Mouse (Mus musculus) megakaryocyte, embryonic 14.5 days (primary cell): Measurements from ENCODE around the gene Abcb5. TPM values are rescaled to one million over a fixed set of nuclear protein-coding genes. Genes with fewer than 3 reads are reported as not detected.

Experiments used
- H3K27me3 ChIP-seq: replicated peaks from 2 replicates; pipeline ENCODE3; 2012; ENCODE audit warnings: inconsistent platforms
- H3K36me3 ChIP-seq: replicated peaks from 2 replicates; pipeline ENCODE3; 2012; ENCODE audit warnings: low read length, inconsistent platforms, mixed read lengths
- H3K4me1 ChIP-seq: 2 replicates; pipeline ENCODE4 v1.6.1; 2012; ENCODE audit warnings: inconsistent platforms
- H3K4me3 ChIP-seq: replicated peaks from 2 replicates; pipeline ENCODE3; 2012; ENCODE audit warnings: moderate library complexity, mild to moderate bottlenecking, inconsistent platforms
- H3K9me3 ChIP-seq: 2 replicates; pipeline ENCODE4 v1.6.1; 2012; ENCODE audit warnings: inconsistent platforms
- FLI1 ChIP-seq: IDR thresholded peaks from 2 replicates; pipeline ENCODE4 v1.6.1; 2012; ENCODE audit warnings: low read length, inconsistent platforms, mixed read lengths
- GATA1 ChIP-seq: IDR thresholded peaks from 3 replicates; pipeline ENCODE4 v1.6.1; 2012; ENCODE audit warnings: mixed read lengths, low read length, inconsistent platforms, borderline replicate concordance
- polyA plus RNA-seq: library from polyadenylated mRNA; stranded (reverse); fragments of >175 nt; gene quantifications from 2 replicates; pipeline ENCODE4 v1.2.3, GENCODE M21; 2012; ENCODE audit warnings: low replicate concordance; ENCODE audit not compliant: insufficient read depth

Gene Abcb5
- polyA plus RNA-seq, 1 experiment: not detected

DNA sequence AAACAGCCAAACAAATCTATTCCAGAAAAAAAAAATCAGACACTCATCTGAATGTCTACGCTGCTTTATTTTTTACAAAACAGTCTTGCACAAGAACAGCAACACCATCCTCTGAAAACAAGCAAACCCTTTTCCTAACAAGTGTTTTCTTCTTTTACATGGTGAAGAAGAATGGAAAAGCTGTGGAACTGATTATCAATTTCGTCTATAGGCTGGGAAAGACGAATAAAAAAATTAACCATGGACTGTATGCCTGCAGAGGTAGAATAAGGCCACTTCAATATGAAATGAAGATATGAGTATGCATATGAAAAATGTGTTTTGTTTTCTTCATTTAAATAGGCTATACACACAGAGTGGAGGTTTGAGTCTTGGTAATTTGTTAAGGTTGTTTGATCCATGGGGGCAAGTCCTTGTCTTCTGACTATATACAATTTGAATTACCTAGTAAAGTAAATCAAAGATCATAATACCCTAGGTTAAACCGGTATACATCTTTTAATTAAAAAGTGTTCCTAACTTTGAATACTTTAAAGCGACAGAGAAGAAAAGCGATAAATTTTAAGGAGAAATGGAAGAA, 124.2 kb downstream of the Abcb5 start:
- H3K36me3 ChIP-seq: no peaks in the 10 kb centered on the region
- TF ChIP-seq GATA1 (no peak), FLI1 (no peak)
- peaks cover 20% of the 10 kb centered on the region for H3K4me1 ChIP-seq
- H3K9me3 ChIP-seq: peaks cover 7% of the 10 kb centered on the region
- H3K4me3 ChIP-seq: no peak overlapping the region
- H3K27me3 ChIP-seq: peaks cover 97% of the 10 kb centered on the region

DNA sequence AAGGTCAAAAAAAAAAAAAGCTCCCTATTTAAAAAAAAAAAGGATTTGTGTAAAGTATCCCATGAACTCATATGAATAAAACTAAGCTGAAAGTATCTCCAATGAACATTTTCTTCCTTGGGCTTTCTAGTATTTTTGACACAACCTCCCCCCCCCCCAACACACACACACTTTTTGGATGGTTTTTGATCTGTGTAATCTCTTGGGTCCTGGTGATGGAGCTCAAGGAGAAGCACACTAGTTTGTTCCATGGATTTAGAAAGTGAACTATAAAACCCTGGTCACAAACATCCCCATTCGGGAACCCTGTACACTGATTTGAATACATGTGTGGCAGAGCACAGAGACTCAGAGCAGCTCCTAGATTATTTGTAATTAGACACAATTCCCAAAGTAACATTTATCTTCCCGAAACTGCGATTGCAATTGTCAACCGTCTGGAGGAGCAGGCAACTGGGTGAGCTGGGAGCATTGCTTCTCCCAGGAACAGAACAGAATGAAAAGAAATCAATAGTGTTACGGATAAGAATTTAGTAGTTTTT, 124.8 kb downstream of the Abcb5 start:
- no peak for TF ChIP-seq GATA1
- TF ChIP-seq FLI1: no peak
- Histone ChIP-seq H3K4me1 (peaks cover 20% of the 10 kb centered on the region), H3K9me3 (peaks cover 7% of the 10 kb centered on the region), H3K4me3 (no peak overlapping the region), H3K27me3 (peaks cover 97% of the 10 kb centered on the region), H3K36me3 (no peaks in the 10 kb centered on the region)

DNA sequence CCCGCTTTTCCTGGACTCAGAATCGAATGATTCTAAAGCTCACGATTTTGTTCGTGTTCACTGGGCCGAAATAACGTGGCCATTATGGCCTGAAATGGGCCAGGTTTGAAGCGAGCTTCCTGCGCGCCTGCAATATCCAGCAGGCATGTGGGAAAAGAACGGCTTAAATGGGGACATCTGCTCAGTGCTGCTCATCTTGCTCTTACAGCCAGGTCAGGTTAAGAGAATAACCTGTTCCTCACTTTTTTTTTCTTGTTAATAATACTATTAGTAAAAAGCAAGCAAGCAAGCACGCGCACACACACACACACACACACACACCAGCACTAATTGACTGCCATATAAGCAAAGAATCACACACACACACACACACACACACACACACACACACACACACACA, 125.4 kb downstream of the Abcb5 start:
- H3K27me3 ChIP-seq: peaks cover 97% of the 10 kb centered on the region
- no peak for TF ChIP-seq GATA1
- TF ChIP-seq FLI1: no peak
- no peak overlapping the region for H3K4me3 ChIP-seq
- peaks cover 10% of the 10 kb centered on the region for H3K9me3 ChIP-seq
- peaks cover 16% of the 10 kb centered on the region for H3K4me1 ChIP-seq
- H3K36me3 ChIP-seq: no peaks in the 10 kb centered on the region

- peaks cover 11% of the 10 kb centered on the region for H3K9me3 ChIP-seq
- no peak overlapping the region for H3K4me3 ChIP-seq
- peaks cover 16% of the 10 kb centered on the region for H3K4me1 ChIP-seq
- H3K27me3 ChIP-seq: peaks cover 94% of the 10 kb centered on the region
- TF ChIP-seq GATA1 (no peak), FLI1 (no peak)
- H3K36me3 ChIP-seq: no peaks in the 10 kb centered on the region
Observed at GRCm38 (mm10) chr12:118840301-118840700, 125.9 kb downstream of the Abcb5 start.

GRCm38 (mm10) chr12:118839398-118839797, 126.8 kb downstream of the Abcb5 start:
- H3K36me3 ChIP-seq: no peaks in the 10 kb centered on the region
- no peak for TF ChIP-seq GATA1
- no peak for TF ChIP-seq FLI1
- peaks cover 11% of the 10 kb centered on the region for H3K9me3 ChIP-seq
- H3K4me3 ChIP-seq: no peak overlapping the region
- H3K4me1 ChIP-seq: peaks cover 16% of the 10 kb centered on the region
- H3K27me3 ChIP-seq: peaks cover 89% of the 10 kb centered on the region

- Histone ChIP-seq H3K36me3 (no peaks in the 10 kb centered on the region), H3K4me1 (peaks cover 16% of the 10 kb centered on the region), H3K9me3 (peaks cover 11% of the 10 kb centered on the region), H3K4me3 (no peak overlapping the region), H3K27me3 (peaks cover 78% of the 10 kb centered on the region)
- TF ChIP-seq GATA1: no peak
- no peak for TF ChIP-seq FLI1
Observed at GRCm38 (mm10) chr12:118838260-118838659, 128.0 kb downstream of the Abcb5 start.

- Histone ChIP-seq H3K4me1 (peaks cover 12% of the 10 kb centered on the region), H3K9me3 (peaks cover 7% of the 10 kb centered on the region; the same call in 1 of the 2 replicates), H3K4me3 (peak overlapping the region; percentile 84), H3K27me3 (peaks cover 71% of the 10 kb centered on the region), H3K36me3 (no peaks in the 10 kb centered on the region)
- no peak for TF ChIP-seq FLI1
- TF ChIP-seq GATA1: no peak
Observed at GRCm38 (mm10) chr12:118837361-118837760, 128.9 kb downstream of the Abcb5 start.

- Histone ChIP-seq H3K36me3 (no peaks in the 10 kb centered on the region), H3K27me3 (peaks cover 69% of the 10 kb centered on the region), H3K4me1 (peaks cover 12% of the 10 kb centered on the region), H3K4me3 (peak overlapping the region; percentile 84), H3K9me3 (peaks cover 7% of the 10 kb centered on the region; the same call in 1 of the 2 replicates)
- TF ChIP-seq FLI1 (no peak), GATA1 (no peak)
Observed at GRCm38 (mm10) chr12:118836411-118837341, 129.5 kb downstream of the Abcb5 start.

GRCm38 (mm10) chr12:118829881-118830280, 136.3 kb downstream of the Abcb5 start:
- no peaks in the 10 kb centered on the region for H3K36me3 ChIP-seq
- TF ChIP-seq FLI1 (no peak), GATA1 (no peak)
- peaks cover 7% of the 10 kb centered on the region for H3K27me3 ChIP-seq
- no peaks in the 10 kb centered on the region for H3K4me1 ChIP-seq
- H3K9me3 ChIP-seq: no peaks in the 10 kb centered on the region
- no peak overlapping the region for H3K4me3 ChIP-seq

Other genes with a start within 250 kb of the Abcb5 start
- gene Sp8, start 120.1 kb downstream of the Abcb5 start, polyA plus RNA-seq: not detected in 2 replicates